Mouse (Mus musculus): ENCODE data around the gene Stfa1.
"Not testable (repeated sequence)": the region's sequence is repeated elsewhere in the genome, so short reads cannot be mapped to it uniquely, and the experiment has no call there.

Gene Stfa1

GRCm38 (mm10) chr16:36276796-36277195, at the start of gene Stfa1:
Stfa1 (plus strand) TSS chr16:36276951.
- DNase-seq (ENCODE audit: low spot score): not testable (repeated sequence)

DNA sequence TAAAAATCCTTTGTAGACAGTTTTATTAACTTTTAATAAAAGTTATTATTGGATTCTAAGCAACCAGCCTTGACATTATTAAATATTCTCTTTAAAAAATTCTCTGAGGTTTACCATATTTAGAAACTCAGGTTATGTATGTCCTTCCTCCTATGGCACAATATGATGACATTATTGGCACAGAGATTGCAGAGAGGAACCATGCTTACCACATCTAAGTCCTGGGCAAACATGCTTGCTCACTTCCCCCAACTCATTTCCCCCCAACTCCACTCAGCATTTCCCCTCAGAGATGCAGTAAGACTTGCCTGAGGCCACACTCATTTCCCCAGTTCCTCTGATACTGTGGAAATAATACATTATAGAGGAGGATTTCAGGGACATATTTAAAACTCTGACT, 16.2 kb upstream of the Stfa1 start:
- peak; percentile 2 for DNase-seq (ENCODE audit: low spot score)

DNA sequence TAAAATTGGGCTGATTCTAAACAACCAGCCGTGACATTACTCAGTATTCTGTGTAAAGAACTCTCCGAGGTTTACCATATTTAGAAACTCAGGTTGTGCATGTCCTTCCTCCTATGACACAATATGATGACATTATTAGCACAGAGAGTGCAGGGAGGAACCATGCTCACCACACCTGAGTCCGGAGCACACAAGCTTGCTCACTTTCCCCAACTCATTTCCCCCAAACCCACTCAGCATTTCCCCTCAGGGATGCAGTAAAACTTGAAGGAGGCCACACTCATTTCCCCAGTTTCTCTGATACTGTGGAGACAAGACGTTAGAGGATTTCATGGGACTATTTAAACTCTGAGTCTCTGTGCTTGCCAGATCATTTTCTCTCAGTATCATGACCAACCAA, 12.4 kb downstream of the Stfa1 start:
- no peak for DNase-seq (ENCODE audit: low spot score)

DNA sequence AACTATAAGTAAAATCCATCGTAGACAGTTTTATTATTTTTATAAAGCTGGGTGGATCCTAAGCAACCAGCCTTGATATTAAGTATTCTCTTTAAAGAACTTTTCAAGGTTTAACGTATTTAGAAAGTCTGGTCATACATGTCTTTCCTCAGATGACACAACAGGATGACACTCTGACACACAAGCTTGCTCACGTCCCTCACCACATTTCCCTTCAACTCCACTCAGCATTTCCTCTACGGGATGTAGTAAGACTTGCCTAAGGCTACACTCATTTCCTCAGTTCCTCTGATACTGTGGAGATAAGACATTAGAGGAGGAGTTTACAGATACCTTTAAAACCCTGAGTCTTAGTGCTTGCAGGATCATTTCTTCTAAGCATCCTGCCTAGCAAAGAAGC, 30.9 kb downstream of the Stfa1 start:
- DNase-seq (ENCODE audit: low spot score): no peak

- not testable (repeated sequence) for DNase-seq (ENCODE audit: low spot score)
These were observed 39.4 kb downstream of the Stfa1 start for GRCm38 (mm10) chr16:36316111-36316510.

DNA sequence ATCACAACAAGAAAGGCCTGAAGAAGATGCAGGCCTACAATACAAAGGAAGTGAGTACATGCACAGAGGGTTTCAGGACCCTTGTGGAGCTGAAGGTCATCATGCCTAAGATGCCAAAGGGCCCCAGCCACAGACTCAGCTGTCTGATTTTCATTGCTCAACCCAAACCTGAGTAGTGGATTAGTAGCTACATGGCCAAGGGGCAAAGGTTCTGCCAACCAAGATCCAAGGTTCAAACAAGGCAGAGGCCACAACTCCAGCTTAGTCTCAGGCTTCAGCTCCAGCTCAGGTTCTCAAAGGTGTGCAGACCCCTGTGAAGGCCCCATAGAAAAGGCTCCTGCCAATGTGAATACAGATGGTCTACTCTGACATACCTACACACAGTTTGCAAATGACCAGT, 42.5 kb downstream of the Stfa1 start:
- DNase-seq (ENCODE audit: low spot score): no peak

DNA sequence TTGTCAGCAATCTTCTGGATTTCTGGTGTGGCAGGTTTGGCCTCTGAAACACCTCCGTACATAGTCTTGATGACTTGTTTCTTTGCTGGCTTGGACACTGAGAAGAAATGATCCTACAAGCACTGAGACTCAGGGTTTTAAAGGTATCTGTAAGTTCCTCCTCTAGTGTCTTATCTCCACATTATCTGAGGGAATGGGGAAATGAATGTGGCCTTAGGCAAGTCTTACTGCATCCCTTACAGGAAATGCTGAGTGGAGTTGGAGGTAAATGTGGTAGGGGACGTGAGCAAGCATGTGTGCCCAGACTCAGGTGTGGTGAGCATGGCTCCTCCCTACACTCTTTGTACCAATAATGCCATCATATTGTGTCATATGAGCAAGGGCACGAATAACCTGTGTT, 57.5 kb downstream of the Stfa1 start, which contains the start of gene BC117090:
TSS of gene BC117090 (minus strand) at position 101 of the 400 bp plus-strand sequence.
- DNase-seq (ENCODE audit: low spot score): no peak
